Mouse (Mus musculus): ENCODE data around the gene Mettl26. TPM values are rescaled to one million over a fixed set of nuclear protein-coding genes. Genes with fewer than 3 reads are reported as not detected.
A peak's percentile ranks its signal among the peaks of the same experiment; 100 is the strongest.

Gene Mettl26
- polyA plus RNA-seq, 1 experiment from 2014 or later: 81.5 TPM

GRCm38 (mm10) chr17:25900193-25900592 lies 25.3 kb downstream of the Mettl26 start:
- Histone ChIP-seq H3K4me3 (replicated peaks) (no peak overlapping the region), H3K36me3 (peaks cover 14% of the 10 kb centered on the region), H3K4me2 (no peak overlapping the region), H3K4me1 (peaks cover 17% of the 10 kb centered on the region), H3K27ac (no peak overlapping the region), H3K9me3 (replicated peaks) (no peaks in the 10 kb centered on the region), H3K9ac (no peak overlapping the region), H3K27me3 (no peaks in the 10 kb centered on the region)
- no peak for ATAC-seq (replicated peaks; ENCODE audit: low FRiP score)
- 91% methylated on average over 1 of the region's 1 CpGs for WGBS

DNA sequence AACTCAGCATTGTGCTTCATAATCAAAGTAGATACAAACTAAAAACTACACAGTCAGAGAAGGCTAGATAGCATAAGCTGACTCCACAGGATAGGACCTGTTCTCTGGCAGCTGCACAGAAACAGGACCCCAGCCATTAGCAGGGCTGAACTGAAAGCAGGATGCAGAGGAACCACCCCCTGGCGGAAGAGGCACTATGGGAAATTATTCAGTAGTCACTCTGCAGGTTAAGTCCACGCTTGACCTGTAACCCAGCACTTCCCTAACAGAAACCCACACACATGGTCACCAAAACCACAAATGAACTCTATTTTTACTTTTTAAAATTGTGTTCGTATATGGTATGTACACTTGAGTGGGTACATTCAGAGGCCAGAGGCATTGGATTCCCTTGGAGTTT lies 28.2 kb downstream of the Mettl26 start:
- no peak for ATAC-seq (replicated peaks; ENCODE audit: low FRiP score)
- H3K9ac ChIP-seq: no peak overlapping the region
- H3K27me3 ChIP-seq: no peaks in the 10 kb centered on the region
- 85% methylated on average over 3 of the region's 3 CpGs for WGBS
- H3K9me3 ChIP-seq (replicated peaks): no peaks in the 10 kb centered on the region
- no peaks in the 10 kb centered on the region for H3K4me1 ChIP-seq
- no peak overlapping the region for H3K4me3 ChIP-seq (replicated peaks)
- peaks cover 20% of the 10 kb centered on the region for H3K36me3 ChIP-seq
- H3K27ac ChIP-seq: no peak overlapping the region
- H3K4me2 ChIP-seq: no peak overlapping the region

DNA sequence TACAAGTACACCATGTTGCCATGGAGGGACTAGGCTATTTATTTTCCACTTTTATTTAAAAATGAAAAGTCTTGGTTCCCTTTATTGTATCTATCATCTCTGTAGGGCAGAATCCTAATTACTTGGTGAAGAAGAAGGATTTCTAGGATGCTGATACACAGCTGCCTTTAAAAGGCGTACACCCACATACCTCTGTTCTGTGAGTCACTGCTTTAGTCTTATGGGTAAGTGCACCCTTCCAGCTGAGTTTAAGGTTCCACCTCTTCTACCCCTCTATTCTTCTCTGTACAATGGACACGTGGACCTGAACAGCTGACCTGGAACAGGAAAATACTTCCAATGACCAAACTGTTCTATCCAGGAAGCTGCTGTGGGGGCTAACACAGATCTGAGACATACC lies 32.8 kb downstream of the Mettl26 start:
- Histone ChIP-seq H3K4me3 (replicated peaks) (no peak overlapping the region), H3K9me3 (replicated peaks) (no peaks in the 10 kb centered on the region), H3K9ac (no peak overlapping the region), H3K27me3 (no peaks in the 10 kb centered on the region), H3K27ac (no peak overlapping the region), H3K4me1 (no peaks in the 10 kb centered on the region), H3K4me2 (no peak overlapping the region), H3K36me3 (0 out of 2 replicates have a peak, but pooled peaks cover 6% of the 10 kb centered on the region)
- no peak for ATAC-seq (replicated peaks; ENCODE audit: low FRiP score)
- WGBS: 83% methylated on average over 2 of the region's 2 CpGs

GRCm38 (mm10) chr17:25911816-25912215 lies 36.9 kb downstream of the Mettl26 start:
- Histone ChIP-seq H3K27ac (no peak overlapping the region), H3K36me3 (no peaks in the 10 kb centered on the region), H3K9me3 (replicated peaks) (no peaks in the 10 kb centered on the region), H3K27me3 (no peaks in the 10 kb centered on the region), H3K9ac (no peak overlapping the region), H3K4me2 (no peak overlapping the region), H3K4me3 (replicated peaks) (no peak overlapping the region), H3K4me1 (peaks cover 18% of the 10 kb centered on the region; the same call in 1 of the 2 replicates)
- no peak for ATAC-seq (replicated peaks; ENCODE audit: low FRiP score)
- 87% methylated on average over 4 of the region's 4 CpGs for WGBS

DNA sequence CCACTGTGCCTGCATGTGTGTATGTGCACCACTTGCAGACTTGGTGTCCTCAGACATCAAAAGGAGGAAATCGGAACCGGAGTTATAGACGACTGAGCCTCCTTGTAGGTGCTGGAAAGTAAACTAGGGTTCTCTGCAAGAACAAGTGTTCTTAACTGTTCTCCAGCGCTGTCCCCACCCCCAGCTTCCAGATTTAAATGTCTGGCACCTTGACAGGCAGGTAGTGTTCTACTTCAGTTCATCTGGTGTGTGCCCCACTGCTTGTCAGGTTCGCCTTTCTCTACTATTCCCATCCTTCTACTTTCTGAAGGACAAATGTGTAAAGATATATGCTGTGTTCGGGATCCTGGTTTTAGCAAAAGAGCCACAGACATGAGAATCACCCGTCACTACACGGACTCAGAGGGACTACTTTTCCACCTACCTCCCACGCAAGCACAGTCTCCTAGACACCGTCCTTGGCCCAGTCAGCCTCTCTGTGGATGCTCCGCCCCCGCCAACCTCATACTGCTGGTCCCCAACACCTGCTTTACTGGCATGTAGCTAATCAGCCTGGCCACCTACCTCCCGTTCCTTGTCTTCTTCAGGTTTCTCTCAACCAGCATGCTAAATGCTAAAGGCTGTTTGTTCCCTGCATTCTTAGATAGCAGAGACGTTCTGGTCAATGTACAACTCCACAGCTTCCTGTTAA lies 38.5 kb downstream of the Mettl26 start:
- ATAC-seq (replicated peaks; ENCODE audit: low FRiP score): no peak
- 82% methylated on average over 14 of the region's 14 CpGs for WGBS
- H3K4me3 ChIP-seq (replicated peaks): no peak overlapping the region

DNA sequence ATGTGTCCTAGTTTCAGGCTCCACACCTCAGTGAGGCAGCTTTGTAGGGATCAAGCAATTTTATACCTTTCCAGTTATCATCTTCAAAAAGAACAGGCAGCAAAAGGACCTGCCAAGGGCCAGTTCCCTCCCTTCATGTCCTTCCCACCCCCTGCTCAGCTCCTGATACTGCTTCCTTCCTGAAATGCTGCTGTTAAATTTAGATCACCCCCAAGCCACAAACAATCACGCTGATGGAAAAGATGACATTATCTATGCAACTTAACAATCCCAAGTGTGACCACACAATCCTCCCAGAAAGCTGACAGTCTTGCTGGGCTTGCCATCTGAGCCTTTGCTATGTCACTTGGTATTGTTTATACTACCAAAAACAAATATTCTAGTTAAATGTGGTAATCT lies 39.0 kb downstream of the Mettl26 start:
- no peaks in the 10 kb centered on the region for H3K9me3 ChIP-seq (replicated peaks)
- H3K27ac ChIP-seq: peak overlapping the region; percentile 46; the same call in 1 of the 2 replicates
- peaks cover 31% of the 10 kb centered on the region for H3K4me1 ChIP-seq
- H3K9ac ChIP-seq: no peak overlapping the region
- no peak overlapping the region for H3K4me3 ChIP-seq (replicated peaks)
- no peaks in the 10 kb centered on the region for H3K36me3 ChIP-seq
- H3K27me3 ChIP-seq: no peaks in the 10 kb centered on the region
- no peak for ATAC-seq (replicated peaks; ENCODE audit: low FRiP score)
- WGBS: 84% methylated on average over 1 of the region's 1 CpGs
- H3K4me2 ChIP-seq: no peak overlapping the region

More for the DNA sequence above, 38.5 kb downstream of the Mettl26 start:
- no peak overlapping the region for H3K4me2 ChIP-seq
- H3K27me3 ChIP-seq: no peaks in the 10 kb centered on the region
- no peaks in the 10 kb centered on the region for H3K36me3 ChIP-seq
- no peak overlapping the region for H3K9ac ChIP-seq
- no peak overlapping the region for H3K27ac ChIP-seq
- no peaks in the 10 kb centered on the region for H3K9me3 ChIP-seq (replicated peaks)
- H3K4me1 ChIP-seq: peaks cover 26% of the 10 kb centered on the region

DNA sequence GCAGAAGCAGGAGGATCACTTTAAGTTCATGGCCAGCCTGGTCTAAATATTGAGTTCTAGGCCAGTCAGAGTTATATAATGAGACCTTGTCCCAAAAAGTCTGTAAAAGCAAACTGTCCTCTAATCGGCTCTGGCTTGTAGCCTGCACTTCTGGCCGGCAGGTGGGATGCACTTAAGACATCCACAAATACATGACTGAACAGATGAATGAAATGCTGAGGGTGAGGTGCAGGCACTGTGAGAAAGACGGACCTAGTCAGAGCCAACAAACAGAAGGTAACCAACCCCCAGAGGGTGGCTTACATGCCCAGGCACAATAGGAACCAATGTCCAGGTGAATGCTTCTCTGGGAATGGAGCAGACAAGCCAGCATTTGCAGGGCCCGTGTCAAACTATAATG lies 39.4 kb downstream of the Mettl26 start:
- no peaks in the 10 kb centered on the region for H3K9me3 ChIP-seq (replicated peaks)
- no peak overlapping the region for H3K4me2 ChIP-seq
- no peaks in the 10 kb centered on the region for H3K36me3 ChIP-seq
- peak overlapping the region; percentile 46; the same call in 1 of the 2 replicates for H3K27ac ChIP-seq
- no peak overlapping the region for H3K4me3 ChIP-seq (replicated peaks)
- ATAC-seq (replicated peaks; ENCODE audit: low FRiP score): no peak
- WGBS: 81% methylated on average over 4 of the region's 4 CpGs
- peaks cover 33% of the 10 kb centered on the region for H3K4me1 ChIP-seq
- H3K27me3 ChIP-seq: no peaks in the 10 kb centered on the region
- H3K9ac ChIP-seq: no peak overlapping the region

- H3K27me3 ChIP-seq: no peaks in the 10 kb centered on the region
- H3K4me2 ChIP-seq: no peak overlapping the region
- no peak overlapping the region for H3K27ac ChIP-seq
- no peaks in the 10 kb centered on the region for H3K9me3 ChIP-seq (replicated peaks)
- no peaks in the 10 kb centered on the region for H3K36me3 ChIP-seq
- H3K9ac ChIP-seq: no peak overlapping the region
- 85% methylated on average over 8 of the region's 8 CpGs for WGBS
- no peak for ATAC-seq (replicated peaks; ENCODE audit: low FRiP score)
- H3K4me1 ChIP-seq: peaks cover 41% of the 10 kb centered on the region
- H3K4me3 ChIP-seq (replicated peaks): no peak overlapping the region
Observed at GRCm38 (mm10) chr17:25916931-25917647, 42.2 kb downstream of the Mettl26 start.

- ATAC-seq (replicated peaks; ENCODE audit: low FRiP score): no peak
- H3K4me1 ChIP-seq: peaks cover 41% of the 10 kb centered on the region
- peak overlapping the region; percentile 99 for H3K4me3 ChIP-seq (replicated peaks)
- no peaks in the 10 kb centered on the region for H3K9me3 ChIP-seq (replicated peaks)
- WGBS: 79% methylated on average over 9 of the region's 9 CpGs
- H3K4me2 ChIP-seq: peak overlapping the region; percentile 86
- no peaks in the 10 kb centered on the region for H3K27me3 ChIP-seq
- peak overlapping the region; percentile 93 for H3K9ac ChIP-seq
- no peaks in the 10 kb centered on the region for H3K36me3 ChIP-seq
- H3K27ac ChIP-seq: no peak overlapping the region
Observed at GRCm38 (mm10) chr17:25918037-25918750, 43.3 kb downstream of the Mettl26 start.

- no peaks in the 10 kb centered on the region for H3K27me3 ChIP-seq
- H3K27ac ChIP-seq: peak within 1 kb of the TSS; percentile 98
- peak within 1 kb of the TSS; percentile 90 for H3K4me2 ChIP-seq
- peak; percentile 1; the same call in 1 of the 2 replicates for ATAC-seq (replicated peaks; ENCODE audit: low FRiP score)
- peak within 1 kb of the TSS; percentile 99 for H3K4me3 ChIP-seq (replicated peaks)
- H3K9ac ChIP-seq: peak within 1 kb of the TSS; percentile 93
- peaks cover 30% of the 10 kb centered on the region for H3K4me1 ChIP-seq
- H3K9me3 ChIP-seq (replicated peaks): no peaks in the 10 kb centered on the region
- WGBS: under 1% methylated on average over 52 of the region's 78 CpGs
- H3K36me3 ChIP-seq: no peaks in the 10 kb centered on the region; the same call in 1 of the 2 replicates
Observed at GRCm38 (mm10) chr17:25919144-25919785, 44.4 kb downstream of the Mettl26 start, which contains the start of gene Rab40c. TSS of gene Rab40c (minus strand) at chr17:25919727.

- Histone ChIP-seq H3K27me3 (no peaks in the 10 kb centered on the region), H3K9me3 (replicated peaks) (no peaks in the 10 kb centered on the region), H3K4me2 (peak overlapping the region; percentile 90), H3K9ac (peak overlapping the region; percentile 71), H3K27ac (peak overlapping the region; percentile 98), H3K4me3 (replicated peaks) (peak overlapping the region; percentile 99), H3K36me3 (peaks cover under 1% of the 10 kb centered on the region), H3K4me1 (peaks cover 26% of the 10 kb centered on the region)
- under 1% methylated on average over 40 of the region's 40 CpGs for WGBS
- peak; percentile 98 for ATAC-seq (replicated peaks; ENCODE audit: low FRiP score)
Observed at GRCm38 (mm10) chr17:25919786-25920642, 45.1 kb downstream of the Mettl26 start.

Data from kidney, embryonic 15.5 days (tissue).